Mouse (Mus musculus) fibroblast of lung, adult 2 months (primary cell): Measurements from ENCODE around the gene Olfr56.
"Not testable (repeated sequence)": the region's sequence is repeated elsewhere in the genome, so short reads cannot be mapped to it uniquely, and the experiment has no call there.

ENCODE experiments used
- DNase-seq: peaks from one replicate; pipeline ENCODE4 v3.0.0-alpha.2; 2011; ENCODE audit warnings: low read depth

Olfr56 gene

GRCm38 (mm10) chr11:48978240-48978939, at the start of gene Olfr56:
Gene Olfr56 (plus strand): TSS chr11:48978889.
- not testable (repeated sequence) for DNase-seq

- DNase-seq, result not testable (repeated sequence)
Observed at GRCm38 (mm10) chr11:48933422-48933821, 45.3 kb upstream of the Olfr56 start.

- not testable (repeated sequence) for DNase-seq
Observed at GRCm38 (mm10) chr11:48933923-48934322, 44.8 kb upstream of the Olfr56 start.

- DNase-seq, result not testable (repeated sequence)
Observed at GRCm38 (mm10) chr11:48935291-48935690, 43.4 kb upstream of the Olfr56 start.

GRCm38 (mm10) chr11:48939286-48939685, 39.4 kb upstream of the Olfr56 start:
- DNase-seq, result not testable (repeated sequence)

GRCm38 (mm10) chr11:48946090-48946489, 32.6 kb upstream of the Olfr56 start, which contains the start of gene Psme2b:
Gene Psme2b (minus strand): TSS chr11:48946190.
- DNase-seq, result not testable (repeated sequence)

- DNase-seq, result not testable (repeated sequence)
Observed at GRCm38 (mm10) chr11:48974686-48975085, 4.0 kb upstream of the Olfr56 start.

- DNase-seq, result not testable (repeated sequence)
Observed at GRCm38 (mm10) chr11:48979251-48979650, 562 bp downstream of the Olfr56 start, which contains the start of gene 9930111J21Rik1. Gene 9930111J21Rik1 (minus strand): TSS chr11:48979398.

GRCm38 (mm10) chr11:48980052-48980451, 1.4 kb downstream of the Olfr56 start:
- not testable (repeated sequence) for DNase-seq

- DNase-seq, result not testable (repeated sequence)
Observed at GRCm38 (mm10) chr11:48982848-48983247, 4.2 kb downstream of the Olfr56 start.

- DNase-seq, result not testable (repeated sequence)
Observed at GRCm38 (mm10) chr11:48988219-48988618, 9.5 kb downstream of the Olfr56 start.

- DNase-seq, result not testable (repeated sequence)
Observed at GRCm38 (mm10) chr11:48989981-48990380, 11.3 kb downstream of the Olfr56 start.

GRCm38 (mm10) chr11:48991740-48992520, 13.2 kb downstream of the Olfr56 start, which contains the start of gene Gm12185:
Gene Gm12185 (minus strand): TSS chr11:48992226.
- DNase-seq, result peak; percentile 10

- not testable (repeated sequence) for DNase-seq
Observed at GRCm38 (mm10) chr11:48993296-48993695, 14.6 kb downstream of the Olfr56 start.

GRCm38 (mm10) chr11:48994018-48994417, 15.3 kb downstream of the Olfr56 start, which contains the start of gene Tgtp1:
Gene Tgtp1 (minus strand): TSS chr11:48994172.
- peak; percentile 27 for DNase-seq

- DNase-seq, result not testable (repeated sequence)
Observed at GRCm38 (mm10) chr11:49000411-49000810, 21.7 kb downstream of the Olfr56 start.

GRCm38 (mm10) chr11:49006317-49006716, 27.6 kb downstream of the Olfr56 start:
- not testable (repeated sequence) for DNase-seq

- DNase-seq, result not testable (repeated sequence)
Observed at GRCm38 (mm10) chr11:49006785-49007184, 28.1 kb downstream of the Olfr56 start.

GRCm38 (mm10) chr11:49012074-49012473, 33.4 kb downstream of the Olfr56 start:
- not testable (repeated sequence) for DNase-seq

- not testable (repeated sequence) for DNase-seq
Observed at GRCm38 (mm10) chr11:49050064-49050463, 71.4 kb downstream of the Olfr56 start.

GRCm38 (mm10) chr11:49051093-49051891, 72.6 kb downstream of the Olfr56 start, which contains the start of gene 9930111J21Rik2:
Gene 9930111J21Rik2 (minus strand): TSS chr11:49051242.
- not testable (repeated sequence) for DNase-seq
